In the genomic region with DNA sequence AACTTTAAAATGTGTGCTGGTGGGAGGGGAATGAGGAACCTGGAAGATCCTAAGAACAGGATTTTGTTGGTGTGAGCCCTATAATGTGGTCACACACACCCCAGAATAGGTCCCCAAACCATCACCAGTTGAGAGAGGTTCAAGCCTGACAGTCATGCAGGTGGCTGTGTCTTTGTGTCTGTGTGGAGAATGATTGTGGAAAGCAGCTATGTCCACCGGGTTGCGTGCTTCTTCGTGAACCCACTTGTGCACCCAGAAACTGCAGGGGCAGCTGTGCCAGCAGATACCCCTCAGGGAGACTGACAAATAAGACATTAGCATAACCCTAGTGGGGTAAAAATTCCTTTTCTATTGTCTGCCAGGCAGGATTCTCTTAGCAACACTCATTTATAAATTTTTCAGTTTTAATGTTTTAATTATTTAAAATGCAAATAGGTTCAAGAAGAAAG, we compare ENCODE assay signal across 31 mouse cellular contexts.
DNase-seq lines count a peak whose midpoint lies in the region; ATAC-seq lines count a peak whose summit lies in the region.
"Had no signal": no experiment of that assay in that cellular context is flagged by ENCODE, and none has a peak within 500 bp of the region (broad histone marks: within the 10 kb centered on the region; RNA-seq: fewer than 3 reads in every experiment).

No protein-coding gene starts in this region.

- H3K9ac ChIP-seq in midbrain, embryonic 15.5 days = no peak overlapping the region
- no peak overlapping the region for H3K9ac ChIP-seq in midbrain, embryonic 16.5 days (ENCODE audit: low read depth, low read length)
- H3K9ac ChIP-seq in hindbrain, embryonic 11.5 days (ENCODE audit: low read depth, low read length) = no peak overlapping the region
- H3K9ac ChIP-seq in hindbrain, embryonic 16.5 days (ENCODE audit: low read depth, low read length) = no peak overlapping the region
- H3K9ac ChIP-seq: embryonic facial prominence, embryonic 13.5 days; forebrain, embryonic 15.5 days; heart, embryonic 13.5 days; intestine, embryonic 15.5 days; liver, embryonic 13.5 days had no signal

- no peak for DNase-seq in hindbrain, embryonic 10.5 days (ENCODE audit: low spot score)
- no peak for DNase-seq in hindbrain, embryonic 11.5 days (ENCODE audit: low spot score)
- DNase-seq in frontal cortex, postnatal 10 days (ENCODE audit: low spot score in 2 of 2) = no peak
- no peak for DNase-seq in lung, adult 18-20 months
- DNase-seq in adrenal gland, postnatal 36 days = no peak
- DNase-seq: adrenal gland, postnatal 25 days; B cell, adult 2 months; cerebellum, adult 2 months; cerebellum, postnatal 25 days; gastrocnemius, adult 2 months; gastrocnemius, postnatal 36 days; heart, adult 2 months; heart, postnatal 10 days; kidney, adult 8-10 months; kidney, postnatal 4 days; left cerebral cortex, postnatal 4 days; liver, embryonic 13.5 days; lung, adult 2 months; lung, postnatal 10 days; right cerebral cortex, postnatal 25 days; thymus, postnatal 4 days had no signal

- no peak overlapping the region for H3K4me2 ChIP-seq in midbrain, embryonic 15.5 days
- no peak overlapping the region for H3K4me2 ChIP-seq in midbrain, embryonic 16.5 days (ENCODE audit: low read length)
- no peak overlapping the region for H3K4me2 ChIP-seq in hindbrain, embryonic 11.5 days (replicated peaks; ENCODE audit: low read depth, low read length)
- H3K4me2 ChIP-seq in hindbrain, embryonic 16.5 days (ENCODE audit: low read length) = no peak overlapping the region
- H3K4me2 ChIP-seq: embryonic facial prominence, embryonic 13.5 days; forebrain, embryonic 15.5 days; heart, embryonic 13.5 days; intestine, embryonic 15.5 days; liver, embryonic 13.5 days had no signal

- no peak overlapping the region for H3K4me3 ChIP-seq in midbrain, embryonic 15.5 days
- no peak overlapping the region for H3K4me3 ChIP-seq in midbrain, embryonic 16.5 days (ENCODE audit: low read depth, low read length)
- H3K4me3 ChIP-seq in hindbrain, embryonic 10.5 days = no peak overlapping the region
- H3K4me3 ChIP-seq in hindbrain, embryonic 11.5 days (ENCODE audit: low read depth, low read length) = no peak overlapping the region
- H3K4me3 ChIP-seq in hindbrain, embryonic 16.5 days (ENCODE audit: low read length) = no peak overlapping the region
- H3K4me3 ChIP-seq: embryonic facial prominence, embryonic 13.5 days; forebrain, embryonic 10.5 days; forebrain, embryonic 15.5 days; gastrocnemius, adult 2 months; heart, adult 2 months; heart, embryonic 13.5 days; intestine, embryonic 15.5 days; liver, embryonic 13.5 days had no signal

- WGBS in midbrain, embryonic 15.5 days = 57% methylated on average over 3 of the region's 3 CpGs
- 55% methylated on average over 3 of the region's 3 CpGs for WGBS in midbrain, embryonic 16.5 days
- 66% methylated on average over 3 of the region's 3 CpGs for WGBS in hindbrain, embryonic 10.5 days
- WGBS in hindbrain, embryonic 11.5 days = 45% methylated on average over 3 of the region's 3 CpGs
- WGBS in hindbrain, embryonic 16.5 days = 25% methylated on average over 3 of the region's 3 CpGs

- H3K4me1 ChIP-seq in midbrain, embryonic 15.5 days = peaks cover 4% of the 10 kb centered on the region; the same call in 1 of the 2 replicates
- H3K4me1 ChIP-seq in midbrain, embryonic 16.5 days (ENCODE audit: control insufficient read depth, insufficient read depth, low read length) = no peaks in the 10 kb centered on the region
- peaks cover 29% of the 10 kb centered on the region for H3K4me1 ChIP-seq in hindbrain, embryonic 10.5 days (replicated peaks)
- H3K4me1 ChIP-seq in hindbrain, embryonic 11.5 days (replicated peaks; ENCODE audit: control insufficient read depth, insufficient read depth, low read length) = peaks cover 2% of the 10 kb centered on the region; the same call in 1 of the 2 replicates
- peaks cover 3% of the 10 kb centered on the region; the same call in 1 of the 2 replicates for H3K4me1 ChIP-seq in hindbrain, embryonic 16.5 days (ENCODE audit: control insufficient read depth, insufficient read depth, low read depth, low read length)
- H3K4me1 ChIP-seq: embryonic facial prominence, embryonic 13.5 days; forebrain, embryonic 10.5 days; forebrain, embryonic 15.5 days; heart, embryonic 13.5 days; intestine, embryonic 15.5 days; liver, embryonic 13.5 days had no signal

- no peak overlapping the region for H3K27ac ChIP-seq in midbrain, embryonic 15.5 days
- no peak overlapping the region for H3K27ac ChIP-seq in midbrain, embryonic 16.5 days (ENCODE audit: low read length)
- H3K27ac ChIP-seq in hindbrain, embryonic 10.5 days = peak overlapping the region; percentile 72; the same call in 1 of the 2 replicates
- H3K27ac ChIP-seq in hindbrain, embryonic 11.5 days (ENCODE audit: low read depth, low read length) = no peak overlapping the region
- H3K27ac ChIP-seq in hindbrain, embryonic 16.5 days (ENCODE audit: low read depth, low read length) = no peak overlapping the region
- H3K27ac ChIP-seq: embryonic facial prominence, embryonic 13.5 days; forebrain, embryonic 10.5 days; forebrain, embryonic 15.5 days; gastrocnemius, adult 2 months; heart, adult 2 months; heart, embryonic 13.5 days; intestine, embryonic 15.5 days; kidney, postnatal 0 days; liver, embryonic 13.5 days; stomach, postnatal 0 days had no signal

- no peaks in the 10 kb centered on the region for H3K9me3 ChIP-seq in midbrain, embryonic 15.5 days
- no peaks in the 10 kb centered on the region for H3K9me3 ChIP-seq in midbrain, embryonic 16.5 days (replicated peaks; ENCODE audit: control insufficient read depth, low read length, poor library complexity, severe bottlenecking)
- no peaks in the 10 kb centered on the region for H3K9me3 ChIP-seq in hindbrain, embryonic 10.5 days
- H3K9me3 ChIP-seq in hindbrain, embryonic 11.5 days (ENCODE audit: control insufficient read depth, low read length) = no peaks in the 10 kb centered on the region
- no peaks in the 10 kb centered on the region for H3K9me3 ChIP-seq in hindbrain, embryonic 16.5 days (ENCODE audit: control insufficient read depth, low read length)
- H3K9me3 ChIP-seq: embryonic facial prominence, embryonic 13.5 days; forebrain, embryonic 10.5 days; forebrain, embryonic 15.5 days; heart, embryonic 13.5 days; intestine, embryonic 15.5 days; liver, embryonic 13.5 days had no signal

- no peaks in the 10 kb centered on the region for H3K27me3 ChIP-seq in midbrain, embryonic 15.5 days (replicated peaks)
- no peaks in the 10 kb centered on the region; the same call in 1 of the 2 replicates for H3K27me3 ChIP-seq in midbrain, embryonic 16.5 days (ENCODE audit: control insufficient read depth, insufficient read depth, low read depth, low read length)
- peaks cover 44% of the 10 kb centered on the region for H3K27me3 ChIP-seq in hindbrain, embryonic 10.5 days (ENCODE audit: insufficient read depth, poor library complexity, severe bottlenecking)
- no peaks in the 10 kb centered on the region for H3K27me3 ChIP-seq in hindbrain, embryonic 11.5 days (ENCODE audit: control insufficient read depth, insufficient read depth, low read length)
- H3K27me3 ChIP-seq in hindbrain, embryonic 16.5 days (replicated peaks; ENCODE audit: control insufficient read depth, insufficient read depth, low read length) = no peaks in the 10 kb centered on the region
- H3K27me3 ChIP-seq: embryonic facial prominence, embryonic 13.5 days; forebrain, embryonic 15.5 days; intestine, embryonic 15.5 days; liver, embryonic 13.5 days had no signal

- 0 out of 2 replicates have a peak, but pooled peaks have one; percentile 30 for ATAC-seq in midbrain, embryonic 15.5 days (replicated peaks)
- ATAC-seq in midbrain, embryonic 16.5 days = no peak; the same call in 1 of the 2 replicates
- peak; percentile 43 for ATAC-seq in hindbrain, embryonic 11.5 days (ENCODE audit: low FRiP score)
- ATAC-seq in hindbrain, embryonic 16.5 days = peak; percentile 65
- ATAC-seq: forebrain, embryonic 15.5 days; intestine, embryonic 15.5 days had no signal

- H3K36me3 ChIP-seq in midbrain, embryonic 15.5 days (replicated peaks) = no peaks in the 10 kb centered on the region
- H3K36me3 ChIP-seq in midbrain, embryonic 16.5 days (ENCODE audit: control insufficient read depth, insufficient read depth, low read length) = no peaks in the 10 kb centered on the region
- no peaks in the 10 kb centered on the region for H3K36me3 ChIP-seq in hindbrain, embryonic 10.5 days
- H3K36me3 ChIP-seq in hindbrain, embryonic 11.5 days (ENCODE audit: control insufficient read depth, insufficient read depth, low read length) = no peaks in the 10 kb centered on the region
- H3K36me3 ChIP-seq in hindbrain, embryonic 16.5 days (ENCODE audit: control insufficient read depth, insufficient read depth, low read length) = no peaks in the 10 kb centered on the region
- H3K36me3 ChIP-seq: embryonic facial prominence, embryonic 13.5 days; forebrain, embryonic 10.5 days; forebrain, embryonic 15.5 days; heart, embryonic 13.5 days; intestine, embryonic 15.5 days; liver, embryonic 13.5 days had no signal
